Mouse (Mus musculus) stomach, embryonic 15.5 days (tissue): Measurements from ENCODE around the gene Nmnat2. TPM values are rescaled to one million over a fixed set of nuclear protein-coding genes. Genes with fewer than 3 reads are reported as not detected.

Source experiments
- ATAC-seq: fragments of 200-750 bp; cut with Nextera tagmentation; 2 replicates; pipeline ENCODE4 v1.8.0; 2017; ENCODE audit warnings: low read depth, moderate number of reproducible peaks, moderate TSS enrichment; ENCODE audit not compliant: insufficient read depth, low FRiP score
- H3K27ac ChIP-seq: fragments of 300-500 bp; sonication (generic); 2 replicates; pipeline ENCODE4 v1.5.1; 2015; ENCODE audit warnings: mild to moderate bottlenecking, inconsistent platforms
- H3K27me3 ChIP-seq: fragments of 300-500 bp; sonication (generic); replicated peaks from 2 replicates; pipeline ENCODE4 v1.6.1; 2015; ENCODE audit warnings: inconsistent platforms
- H3K36me3 ChIP-seq: fragments of 300-500 bp; sonication (generic); 2 replicates; pipeline ENCODE4 v1.6.1; 2015; ENCODE audit warnings: inconsistent platforms
- H3K4me1 ChIP-seq: fragments of 300-500 bp; sonication (generic); 2 replicates; pipeline ENCODE4 v1.6.1; 2015; ENCODE audit warnings: inconsistent platforms
- H3K4me2 ChIP-seq: fragments of 300-500 bp; sonication (generic); 2 replicates; pipeline ENCODE4 v1.6.1; 2015; ENCODE audit warnings: mild to moderate bottlenecking, inconsistent platforms
- H3K4me3 ChIP-seq: fragments of 300-500 bp; sonication (generic); replicated peaks from 2 replicates; pipeline ENCODE4 v1.5.1; 2015; ENCODE audit warnings: inconsistent platforms
- H3K9ac ChIP-seq: fragments of 300-500 bp; sonication (generic); 2 replicates; pipeline ENCODE4 v1.6.1; 2015; ENCODE audit warnings: inconsistent platforms
- H3K9me3 ChIP-seq: fragments of 300-500 bp; sonication (generic); 2 replicates; pipeline ENCODE4 v1.6.1; 2016; ENCODE audit warnings: inconsistent platforms
- WGBS: fragments of 180-500 bp; shearing (Covaris S2); methylation state at CpG from one replicate; pipeline ENCODE4 v1.1.7; 2015; 5-methylcytosine and 5-hydroxymethylcytosine counted together
- polyA plus RNA-seq: library from polyadenylated mRNA; unstranded; fragments of >200 nt; fragmentation: Nextera tagmentation; extraction: Ambion mirVana; gene quantifications from 2 replicates; pipeline ENCODE4 v1.2.1, GENCODE M21; 2015

The Nmnat2 gene
- polyA plus RNA-seq, 1 experiment from 2014 or later: 2.4 TPM

DNA sequence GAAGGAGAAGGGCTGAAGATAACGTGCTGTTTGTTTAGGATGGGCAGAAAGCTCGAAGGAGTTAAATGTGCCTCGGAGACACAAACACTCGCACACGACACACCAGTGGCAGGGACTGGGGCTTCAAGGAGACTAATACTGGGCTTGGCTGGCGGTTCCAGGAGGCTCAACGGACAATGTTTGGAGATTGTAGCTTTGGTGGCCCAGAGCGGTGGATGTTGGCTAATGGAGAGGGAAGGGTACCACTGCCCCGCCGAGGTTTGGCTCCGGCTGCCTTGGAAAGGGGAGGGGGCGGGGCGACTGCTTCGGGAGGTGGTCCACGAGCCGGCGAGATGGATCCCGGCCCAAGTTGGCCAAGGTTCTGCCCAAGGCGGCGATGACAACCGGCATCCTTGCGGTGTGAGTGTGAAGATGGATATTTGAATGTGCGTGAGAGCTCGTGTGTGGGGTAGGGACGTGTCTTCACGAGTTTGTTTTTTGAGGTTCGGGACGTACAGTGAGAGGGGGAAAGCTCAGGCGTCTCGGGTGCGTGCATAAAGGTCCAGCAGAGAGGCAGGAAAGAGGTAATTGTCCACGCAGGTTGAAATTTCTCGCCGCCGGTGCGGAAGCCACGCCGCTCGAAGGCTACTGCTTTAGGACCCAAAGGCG is 895 bp downstream of the Nmnat2 start:
- no peaks in the 10 kb centered on the region for H3K9me3 ChIP-seq
- H3K9ac ChIP-seq: no peak overlapping the region
- no peak for ATAC-seq
- peaks cover 36% of the 10 kb centered on the region for H3K27me3 ChIP-seq
- no peaks in the 10 kb centered on the region for H3K36me3 ChIP-seq
- peak overlapping the region; percentile 39 for H3K4me3 ChIP-seq
- H3K4me2 ChIP-seq: peak overlapping the region; percentile 66
- WGBS: 2% methylated on average over 40 of the region's 40 CpGs
- H3K4me1 ChIP-seq: peaks cover 8% of the 10 kb centered on the region; the same call in 1 of the 2 replicates
- no peak overlapping the region for H3K27ac ChIP-seq

GRCm38 (mm10) chr1:152956221-152956620 is 1.4 kb downstream of the Nmnat2 start:
- H3K4me2 ChIP-seq: peak overlapping the region; percentile 66
- no peaks in the 10 kb centered on the region for H3K36me3 ChIP-seq
- peaks cover 8% of the 10 kb centered on the region; the same call in 1 of the 2 replicates for H3K4me1 ChIP-seq
- H3K9me3 ChIP-seq: no peaks in the 10 kb centered on the region
- peak overlapping the region; percentile 39 for H3K4me3 ChIP-seq
- WGBS: 5% methylated on average over 14 of the region's 14 CpGs
- H3K9ac ChIP-seq: no peak overlapping the region
- ATAC-seq: no peak
- no peak overlapping the region for H3K27ac ChIP-seq
- peaks cover 36% of the 10 kb centered on the region for H3K27me3 ChIP-seq

GRCm38 (mm10) chr1:152964344-152964743 is 9.6 kb downstream of the Nmnat2 start:
- no peak overlapping the region for H3K4me3 ChIP-seq
- 80% methylated on average over 10 of the region's 10 CpGs for WGBS
- no peak for ATAC-seq
- no peak overlapping the region for H3K4me2 ChIP-seq
- H3K9ac ChIP-seq: no peak overlapping the region
- no peak overlapping the region for H3K27ac ChIP-seq
- no peaks in the 10 kb centered on the region for H3K27me3 ChIP-seq
- no peaks in the 10 kb centered on the region for H3K9me3 ChIP-seq
- no peaks in the 10 kb centered on the region for H3K36me3 ChIP-seq
- H3K4me1 ChIP-seq: no peaks in the 10 kb centered on the region

GRCm38 (mm10) chr1:152966222-152966621 is 11.4 kb downstream of the Nmnat2 start:
- H3K9ac ChIP-seq: no peak overlapping the region
- H3K27ac ChIP-seq: no peak overlapping the region
- ATAC-seq: no peak
- H3K36me3 ChIP-seq: no peaks in the 10 kb centered on the region
- H3K9me3 ChIP-seq: no peaks in the 10 kb centered on the region
- H3K4me2 ChIP-seq: no peak overlapping the region
- no peaks in the 10 kb centered on the region for H3K27me3 ChIP-seq
- H3K4me3 ChIP-seq: no peak overlapping the region
- 67% methylated on average over 6 of the region's 6 CpGs for WGBS
- H3K4me1 ChIP-seq: no peaks in the 10 kb centered on the region

DNA sequence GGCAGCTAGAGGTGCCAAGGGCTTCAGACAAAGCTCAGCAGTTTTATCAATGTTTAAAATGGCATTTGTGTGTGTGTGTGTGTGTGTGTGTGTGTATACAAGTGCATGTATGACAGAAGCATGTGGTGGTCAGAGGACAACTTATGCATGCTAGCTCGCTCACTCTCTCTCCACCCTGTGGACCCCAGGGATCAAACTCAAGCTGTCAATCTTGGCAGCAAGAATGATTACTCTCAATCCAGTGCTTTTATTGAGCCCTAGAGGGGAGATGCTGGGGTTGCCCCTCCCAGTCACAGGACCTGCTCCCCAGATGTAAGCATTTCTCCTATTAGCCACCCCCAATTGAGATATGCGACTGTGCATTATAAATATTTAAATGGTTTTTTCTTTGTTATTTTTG is 11.9 kb downstream of the Nmnat2 start:
- WGBS: 84% methylated on average over 2 of the region's 2 CpGs
- H3K36me3 ChIP-seq: no peaks in the 10 kb centered on the region
- no peak overlapping the region for H3K4me3 ChIP-seq
- ATAC-seq: no peak
- H3K9me3 ChIP-seq: no peaks in the 10 kb centered on the region
- no peak overlapping the region for H3K9ac ChIP-seq
- no peaks in the 10 kb centered on the region for H3K27me3 ChIP-seq
- H3K27ac ChIP-seq: no peak overlapping the region
- no peaks in the 10 kb centered on the region for H3K4me1 ChIP-seq
- H3K4me2 ChIP-seq: no peak overlapping the region

DNA sequence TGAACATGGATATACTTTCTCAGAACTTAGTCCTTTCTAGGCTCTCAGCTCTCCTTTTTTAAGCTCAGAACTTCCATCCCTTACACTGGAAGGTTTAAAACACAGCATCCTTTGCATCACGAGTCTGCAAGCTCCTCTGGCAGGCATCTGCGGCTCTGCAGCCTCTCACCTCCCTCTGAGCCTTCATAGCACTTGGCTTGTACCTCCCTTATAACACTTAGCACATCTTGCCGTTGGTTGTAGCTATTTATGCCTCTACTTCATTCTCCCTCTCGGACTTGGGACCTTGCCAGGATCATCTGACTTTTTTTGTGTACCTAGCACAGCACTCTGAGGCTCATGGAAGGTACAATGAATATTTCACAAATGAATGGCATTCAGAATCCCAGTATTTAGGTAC is 14.3 kb downstream of the Nmnat2 start:
- ATAC-seq: no peak
- no peak overlapping the region for H3K4me2 ChIP-seq
- WGBS: 64% methylated on average over 4 of the region's 4 CpGs

GRCm38 (mm10) chr1:152972957-152973356 is 18.2 kb downstream of the Nmnat2 start:
- Histone ChIP-seq H3K9me3 (no peaks in the 10 kb centered on the region), H3K36me3 (no peaks in the 10 kb centered on the region), H3K4me3 (no peak overlapping the region), H3K4me1 (no peaks in the 10 kb centered on the region), H3K9ac (no peak overlapping the region), H3K4me2 (no peak overlapping the region), H3K27ac (no peak overlapping the region), H3K27me3 (no peaks in the 10 kb centered on the region)
- 28% methylated on average over 4 of the region's 4 CpGs for WGBS
- no peak for ATAC-seq

More for the DNA sequence above, 14.3 kb downstream of the Nmnat2 start:
- H3K27ac ChIP-seq: no peak overlapping the region
- no peaks in the 10 kb centered on the region for H3K9me3 ChIP-seq
- H3K4me1 ChIP-seq: no peaks in the 10 kb centered on the region
- H3K27me3 ChIP-seq: no peaks in the 10 kb centered on the region
- no peak overlapping the region for H3K4me3 ChIP-seq
- no peak overlapping the region for H3K9ac ChIP-seq
- no peaks in the 10 kb centered on the region for H3K36me3 ChIP-seq

DNA sequence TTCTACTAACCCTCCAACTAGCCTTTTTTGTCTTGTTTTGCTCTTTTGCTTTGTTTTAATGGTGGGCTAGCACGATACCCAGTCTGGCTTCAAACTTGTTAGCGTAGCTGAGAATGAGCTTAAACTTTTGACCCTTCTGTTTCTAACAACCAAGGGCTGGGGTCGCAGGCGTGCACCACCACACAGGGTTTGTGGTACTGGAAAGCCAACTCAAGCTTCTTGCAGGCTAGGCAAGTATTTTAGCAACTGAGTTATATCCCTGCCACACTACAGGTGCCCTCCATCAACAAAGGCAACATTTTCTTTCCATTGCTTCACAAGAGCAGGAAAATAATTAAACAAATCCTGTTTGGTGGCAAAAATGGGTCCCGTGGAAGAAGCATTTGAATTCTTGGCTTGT is 18.6 kb downstream of the Nmnat2 start:
- no peak for ATAC-seq
- 37% methylated on average over 5 of the region's 5 CpGs for WGBS
- H3K27me3 ChIP-seq: no peaks in the 10 kb centered on the region

GRCm38 (mm10) chr1:152973861-152974260 is 19.1 kb downstream of the Nmnat2 start:
- Histone ChIP-seq H3K4me3 (no peak overlapping the region), H3K4me1 (no peaks in the 10 kb centered on the region), H3K4me2 (no peak overlapping the region), H3K27me3 (no peaks in the 10 kb centered on the region), H3K9me3 (no peaks in the 10 kb centered on the region), H3K9ac (no peak overlapping the region), H3K27ac (no peak overlapping the region), H3K36me3 (no peaks in the 10 kb centered on the region)
- ATAC-seq: no peak
- WGBS: 38% methylated on average over 4 of the region's 4 CpGs

More for the DNA sequence above, 18.6 kb downstream of the Nmnat2 start:
- Histone ChIP-seq H3K4me2 (no peak overlapping the region), H3K9me3 (no peaks in the 10 kb centered on the region), H3K27ac (no peak overlapping the region), H3K4me3 (no peak overlapping the region), H3K36me3 (no peaks in the 10 kb centered on the region), H3K4me1 (no peaks in the 10 kb centered on the region), H3K9ac (no peak overlapping the region)

GRCm38 (mm10) chr1:152975144-152975543 is 20.4 kb downstream of the Nmnat2 start:
- no peak overlapping the region for H3K4me3 ChIP-seq
- H3K27ac ChIP-seq: no peak overlapping the region
- no peak overlapping the region for H3K4me2 ChIP-seq
- H3K36me3 ChIP-seq: no peaks in the 10 kb centered on the region
- no peaks in the 10 kb centered on the region for H3K27me3 ChIP-seq
- no peak overlapping the region for H3K9ac ChIP-seq
- no peaks in the 10 kb centered on the region for H3K9me3 ChIP-seq
- no peaks in the 10 kb centered on the region for H3K4me1 ChIP-seq
- WGBS: 65% methylated on average over 3 of the region's 3 CpGs
- ATAC-seq: no peak

- H3K36me3 ChIP-seq: no peaks in the 10 kb centered on the region
- H3K9me3 ChIP-seq: no peaks in the 10 kb centered on the region
- no peaks in the 10 kb centered on the region for H3K27me3 ChIP-seq
- H3K4me2 ChIP-seq: no peak overlapping the region
- no peak overlapping the region for H3K4me3 ChIP-seq
- no peak for ATAC-seq
- H3K27ac ChIP-seq: no peak overlapping the region
- 94% methylated on average over 8 of the region's 8 CpGs for WGBS
- H3K9ac ChIP-seq: no peak overlapping the region
- no peaks in the 10 kb centered on the region for H3K4me1 ChIP-seq
These were observed 23.9 kb downstream of the Nmnat2 start for GRCm38 (mm10) chr1:152978700-152979099.

- whole genome bisulfite sequencing: 92% methylated on average over 14 of the region's 14 CpGs
- no peak overlapping the region for H3K4me3 ChIP-seq
- no peak for ATAC-seq
- no peaks in the 10 kb centered on the region for H3K4me1 ChIP-seq
- H3K27ac ChIP-seq: no peak overlapping the region
- H3K9ac ChIP-seq: no peak overlapping the region
- no peak overlapping the region for H3K4me2 ChIP-seq
- H3K36me3 ChIP-seq: no peaks in the 10 kb centered on the region
- no peaks in the 10 kb centered on the region for H3K9me3 ChIP-seq
- no peaks in the 10 kb centered on the region for H3K27me3 ChIP-seq
These were observed 28.6 kb downstream of the Nmnat2 start for GRCm38 (mm10) chr1:152983416-152983815.

- Histone ChIP-seq H3K4me3 (no peak overlapping the region), H3K4me1 (no peaks in the 10 kb centered on the region), H3K27me3 (no peaks in the 10 kb centered on the region), H3K36me3 (no peaks in the 10 kb centered on the region), H3K9me3 (no peaks in the 10 kb centered on the region), H3K4me2 (no peak overlapping the region), H3K27ac (no peak overlapping the region), H3K9ac (no peak overlapping the region)
- 74% methylated on average over 3 of the region's 3 CpGs for WGBS
- no peak for ATAC-seq
These were observed 32.2 kb downstream of the Nmnat2 start for GRCm38 (mm10) chr1:152986981-152987380.
